Comparison of ENCODE assay signal across 28 mouse cellular contexts in the genomic region with DNA sequence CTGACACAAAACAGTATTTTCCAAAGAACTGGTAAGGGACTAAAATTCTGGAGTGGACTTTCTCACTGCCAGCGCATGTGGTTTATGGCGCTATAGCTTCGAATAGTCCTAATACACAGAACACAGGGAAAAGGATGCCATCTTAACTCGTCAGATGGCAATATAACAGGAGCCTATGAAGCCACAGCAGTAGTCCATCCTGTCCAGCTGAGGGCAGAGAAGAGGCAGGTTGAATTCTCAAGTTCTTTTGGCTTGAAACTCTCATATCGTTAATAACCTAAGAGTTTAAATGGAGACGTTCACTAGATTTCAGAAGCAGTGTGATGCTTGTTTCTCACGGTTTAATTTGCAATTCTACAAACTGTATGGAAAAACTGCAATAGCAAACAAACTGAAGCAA.
DNase-seq lines count a peak whose midpoint lies in the region; ATAC-seq and TF ChIP-seq lines count a peak whose summit lies in the region.
"Had no signal": no experiment of that assay in that cellular context is flagged by ENCODE, and none has a peak within 500 bp of the region (broad histone marks: within the 10 kb centered on the region; RNA-seq: fewer than 3 reads in every experiment).

No protein-coding gene starts in this region.

- H3K36me3 ChIP-seq in heart, adult 2 months (ENCODE audit: control insufficient read depth, insufficient read depth, low read length) = peaks cover 6% of the 10 kb centered on the region; the same call in 1 of the 2 replicates
- H3K36me3 ChIP-seq: embryonic facial prominence, embryonic 10.5 days; forebrain, embryonic 12.5 days; liver, embryonic 12.5 days; midbrain, embryonic 12.5 days; stomach, embryonic 15.5 days had no signal

- intact Hi-C loops in heart, adult 2 months (cut with DNase I) = loop anchor here (10.0 kb wide), 1 partner anchor 291 kb away; no protein-coding TSS in a partner anchor
- intact Hi-C loops in left cerebral cortex, adult 2 months (cut with DNase I) = no loop called here
- intact Hi-C loops in left cerebral cortex, postnatal 25 days (cut with DNase I) = no loop called here

- no peak for DNase-seq in heart, adult 2 months
- no peak for DNase-seq in heart, adult 8-10 months (ENCODE audit: low spot score)
- no peak for DNase-seq in left cerebral cortex, adult 2 months (ENCODE audit: extremely low spot score in 1 of 2, low spot score in 2 of 2)
- DNase-seq in left cerebral cortex, postnatal 25 days (ENCODE audit: low spot score in 2 of 2) = no peak
- peak; percentile 28 for DNase-seq in 416B (ENCODE audit: low read depth)
- DNase-seq in Patski (ENCODE audit: low read depth, low spot score) = no peak
- no peak for DNase-seq in MN1 (ENCODE audit: low spot score)
- DNase-seq: adrenal gland, postnatal 10 days; cerebellum, adult 11-12 months; cerebellum, postnatal 25 days; forebrain, postnatal 0 days; gastrocnemius, postnatal 14 days; kidney, adult 8-10 months; kidney, postnatal 14 days; left cerebral cortex, postnatal 4 days; liver, postnatal 0 days; lung, postnatal 14 days; thymus, postnatal 25 days had no signal

- TF ChIP-seq CTCF in heart, adult 2 months (IDR thresholded peaks at IDR 0.05) = peak; percentile 50
- TF ChIP-seq CTCF in left cerebral cortex, adult 2 months (IDR thresholded peaks at IDR 0.05) = peak; percentile 15; the same call in 1 of the 2 replicates
- TF ChIP-seq CTCF in Patski (IDR thresholded peaks at IDR 0.05) = peak; percentile 26

- no peak overlapping the region for H3K4me3 ChIP-seq in heart, adult 2 months
- no peak overlapping the region for H3K4me3 ChIP-seq in left cerebral cortex, adult 2 months
- H3K4me3 ChIP-seq: embryonic facial prominence, embryonic 10.5 days; embryonic facial prominence, embryonic 15.5 days; forebrain, embryonic 12.5 days; heart, embryonic 12.5 days; hindbrain, embryonic 15.5 days; liver, embryonic 12.5 days; megakaryocyte, embryonic 14.5 days; midbrain, embryonic 12.5 days; stomach, embryonic 15.5 days had no signal

- in situ Hi-C loops in Patski (cut with MboI; ENCODE audit: low pct_unique_long_range_greater_than_20kb) = no loop called here

- TF ChIP-seq EP300 in heart, adult 2 months (IDR thresholded peaks at IDR 0.05; ENCODE audit: insufficient read depth, low read depth, low read length) = no peak

- POLR2A ChIA-PET in Patski (lab: Charles Lee) = no interaction called here

- ATAC-seq in Patski = no peak
- ATAC-seq: forebrain, postnatal 0 days; liver, embryonic 12.5 days; liver, postnatal 0 days had no signal

- H3K9ac ChIP-seq in heart, adult 2 months (ENCODE audit: low read depth, low read length) = no peak overlapping the region
- H3K9ac ChIP-seq: embryonic facial prominence, embryonic 15.5 days; forebrain, embryonic 12.5 days; forebrain, postnatal 0 days; heart, embryonic 12.5 days; hindbrain, embryonic 15.5 days; liver, embryonic 12.5 days; liver, postnatal 0 days; midbrain, embryonic 12.5 days; stomach, embryonic 15.5 days had no signal

- TF ChIP-seq POLR2A in heart, adult 2 months (IDR thresholded peaks at IDR 0.05; ENCODE audit: insufficient read depth, low read depth, low read length) = no peak

- H3K27ac ChIP-seq in heart, adult 2 months = no peak overlapping the region
- no peak overlapping the region for H3K27ac ChIP-seq in left cerebral cortex, adult 2 months
- H3K27ac ChIP-seq: embryonic facial prominence, embryonic 10.5 days; embryonic facial prominence, embryonic 15.5 days; forebrain, embryonic 12.5 days; hindbrain, embryonic 15.5 days; liver, embryonic 12.5 days; midbrain, embryonic 12.5 days; stomach, embryonic 15.5 days had no signal

- no peaks in the 10 kb centered on the region for H3K4me1 ChIP-seq in heart, adult 2 months (ENCODE audit: control insufficient read depth, insufficient read depth, low read length)
- H3K4me1 ChIP-seq: embryonic facial prominence, embryonic 10.5 days; embryonic facial prominence, embryonic 15.5 days; forebrain, embryonic 12.5 days; heart, embryonic 12.5 days; hindbrain, embryonic 15.5 days; liver, embryonic 12.5 days; megakaryocyte, embryonic 14.5 days; midbrain, embryonic 12.5 days; stomach, embryonic 15.5 days had no signal

- no peaks in the 10 kb centered on the region for H3K79me2 ChIP-seq in heart, adult 2 months (replicated peaks; ENCODE audit: control insufficient read depth, insufficient read depth, low read length)

- H3K27me3 ChIP-seq in heart, adult 2 months (ENCODE audit: control insufficient read depth, insufficient read depth, low read length) = no peaks in the 10 kb centered on the region
- no peaks in the 10 kb centered on the region for H3K27me3 ChIP-seq in Patski
- H3K27me3 ChIP-seq: CH12.LX; embryonic facial prominence, embryonic 15.5 days; forebrain, embryonic 12.5 days; heart, embryonic 12.5 days; hindbrain, embryonic 15.5 days; liver, embryonic 12.5 days; megakaryocyte, embryonic 14.5 days; midbrain, embryonic 12.5 days; stomach, embryonic 15.5 days had no signal

- WGBS in heart, adult 2 months = 83% methylated on average over 7 of the region's 7 CpGs

- CTCF ChIA-PET in Patski (lab: Charles Lee) = no interaction called here
